Mouse (Mus musculus): ENCODE data around the gene Tacc2. TPM values are rescaled to one million over a fixed set of nuclear protein-coding genes. Genes with fewer than 3 reads are reported as not detected.

Tacc2 gene
- polyA plus RNA-seq, 1 experiment from 2014 or later, result 39.2 TPM

DNA sequence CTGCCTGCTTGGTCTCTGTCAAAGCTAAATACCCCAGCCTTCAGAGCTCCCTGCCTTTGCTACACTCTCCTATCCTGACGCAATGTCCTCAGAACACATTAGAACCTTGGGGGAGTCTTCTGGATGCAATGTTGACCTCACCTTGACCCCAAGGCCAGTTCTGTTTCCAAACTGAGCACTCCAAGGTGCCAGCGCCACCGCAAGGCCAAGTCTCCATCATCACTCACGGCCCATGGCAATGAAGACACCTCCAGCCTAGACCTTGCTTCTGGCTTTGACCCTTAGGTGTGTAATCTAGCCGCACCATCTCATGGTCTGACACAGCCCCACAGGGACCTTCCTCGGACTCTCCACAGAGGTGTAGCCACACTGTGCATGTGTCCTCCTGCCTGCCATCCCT, 220.3 kb downstream of the Tacc2 start:
- Histone ChIP-seq H3K27ac (no peak overlapping the region), H3K9me3 (replicated peaks) (no peaks in the 10 kb centered on the region), H3K4me1 (peaks cover 27% of the 10 kb centered on the region), H3K4me3 (no peak overlapping the region), H3K27me3 (ENCODE audit: low read depth, poor library complexity, severe bottlenecking) (no peaks in the 10 kb centered on the region), H3K36me3 (no peaks in the 10 kb centered on the region)
- 91% methylated on average over 6 of the region's 6 CpGs for WGBS
- no peak for DNase-seq (ENCODE audit: low spot score)

DNA sequence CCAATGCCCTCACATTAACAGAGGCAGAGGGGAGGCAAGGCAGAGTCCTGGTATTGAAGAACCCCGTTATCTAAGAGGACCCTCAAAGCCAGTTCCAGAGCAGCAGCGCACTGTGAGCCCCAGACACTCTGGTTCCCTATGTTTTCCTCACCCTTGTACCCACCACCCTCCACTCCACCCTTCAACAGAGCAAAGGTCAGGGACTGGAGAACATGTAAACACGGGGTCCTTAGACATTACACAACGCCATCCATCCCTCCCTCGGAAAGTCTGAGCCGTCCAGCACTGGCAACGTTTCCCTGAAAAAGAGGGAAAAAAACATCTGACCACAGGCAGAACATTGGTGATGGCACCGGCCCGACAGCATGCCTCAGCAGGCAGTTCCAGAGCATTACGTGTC, 222.2 kb downstream of the Tacc2 start:
- peaks cover 15% of the 10 kb centered on the region for H3K4me1 ChIP-seq
- H3K27me3 ChIP-seq (ENCODE audit: low read depth, poor library complexity, severe bottlenecking), result no peaks in the 10 kb centered on the region
- no peak overlapping the region for H3K4me3 ChIP-seq
- no peaks in the 10 kb centered on the region for H3K36me3 ChIP-seq
- WGBS, result 92% methylated on average over 10 of the region's 10 CpGs
- H3K27ac ChIP-seq, result no peak overlapping the region
- H3K9me3 ChIP-seq (replicated peaks), result no peaks in the 10 kb centered on the region
- DNase-seq (ENCODE audit: low spot score), result no peak

DNA sequence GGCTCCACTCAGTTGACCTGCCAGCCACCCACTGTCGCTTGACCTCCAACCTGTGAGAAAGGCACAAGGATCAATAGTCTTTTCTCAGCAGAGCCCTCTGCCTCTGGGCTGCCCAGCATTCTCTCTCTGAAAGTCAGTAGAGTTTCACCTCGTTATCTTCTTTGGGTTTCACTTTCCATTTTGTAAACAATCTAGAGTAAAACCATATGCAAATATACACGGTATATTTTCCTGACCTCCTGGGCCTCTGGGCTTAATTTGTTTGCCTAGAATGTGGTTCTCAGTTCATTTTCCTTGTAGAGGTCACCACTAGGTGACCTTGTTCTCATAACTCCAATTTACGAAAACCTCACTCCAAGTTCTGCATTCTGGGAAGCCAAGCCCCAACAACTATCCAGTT, 223.4 kb downstream of the Tacc2 start:
- DNase-seq (ENCODE audit: low spot score), result no peak
- Histone ChIP-seq H3K4me1 (peaks cover 9% of the 10 kb centered on the region), H3K27ac (no peak overlapping the region; the same call in 1 of the 2 replicates), H3K36me3 (no peaks in the 10 kb centered on the region), H3K9me3 (replicated peaks) (no peaks in the 10 kb centered on the region), H3K4me3 (no peak overlapping the region), H3K27me3 (ENCODE audit: low read depth, poor library complexity, severe bottlenecking) (no peaks in the 10 kb centered on the region)
- 56% methylated on average over 4 of the region's 4 CpGs for WGBS

DNA sequence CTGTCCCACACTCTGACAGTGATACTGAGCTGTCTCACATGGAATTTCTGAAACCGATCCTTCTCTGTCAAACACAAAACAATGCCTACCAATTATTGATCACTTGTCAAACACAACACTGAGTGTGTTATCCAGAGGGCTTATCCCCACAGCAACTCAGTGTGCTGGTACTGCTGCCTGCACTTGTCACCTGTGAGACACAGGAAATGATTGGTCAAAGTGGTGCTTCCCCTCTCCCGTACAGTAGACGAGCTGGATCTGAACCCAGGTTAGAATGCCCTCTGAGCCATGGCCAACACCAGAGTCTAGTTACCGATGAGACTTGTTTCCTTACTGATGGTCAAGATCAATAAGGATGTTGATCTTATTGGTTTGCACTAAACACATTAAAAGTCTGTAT, 224.6 kb downstream of the Tacc2 start:
- 89% methylated on average over 4 of the region's 4 CpGs for WGBS
- DNase-seq (ENCODE audit: low spot score), result no peak
- peaks cover 9% of the 10 kb centered on the region for H3K4me1 ChIP-seq

DNA sequence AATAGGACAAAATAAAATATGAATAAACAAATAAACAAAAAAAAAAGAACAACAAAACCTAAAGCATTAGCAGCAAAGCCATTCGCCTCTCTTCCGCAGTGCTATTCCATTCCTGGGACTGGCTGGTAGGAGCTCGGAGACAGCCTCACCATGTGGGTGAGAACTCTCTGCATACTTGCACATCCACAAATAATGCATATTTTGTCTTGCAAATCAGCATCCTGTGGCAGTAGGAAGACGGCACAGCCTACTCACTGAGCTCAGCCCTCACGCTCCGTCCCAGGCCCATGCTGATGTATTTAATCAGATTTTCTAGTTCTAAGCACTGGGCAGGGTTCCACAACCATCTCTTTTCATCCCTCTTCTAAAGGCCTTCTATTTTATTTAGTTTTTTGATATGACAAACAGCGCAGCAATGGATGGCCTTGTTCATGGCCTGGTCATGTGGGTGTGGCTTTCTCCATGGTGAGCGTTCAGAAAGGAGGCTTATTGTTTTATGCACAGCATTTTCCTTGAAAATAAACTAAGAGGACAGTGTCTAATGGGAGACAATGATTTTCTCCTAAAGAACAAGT, 226.1 kb downstream of the Tacc2 start:
- WGBS, result 96% methylated on average over 8 of the region's 8 CpGs
- Histone ChIP-seq H3K36me3 (no peaks in the 10 kb centered on the region), H3K4me1 (peaks cover 9% of the 10 kb centered on the region), H3K9me3 (replicated peaks) (no peaks in the 10 kb centered on the region), H3K27ac (no peak overlapping the region), H3K4me3 (no peak overlapping the region), H3K27me3 (ENCODE audit: low read depth, poor library complexity, severe bottlenecking) (no peaks in the 10 kb centered on the region)
- no peak for DNase-seq (ENCODE audit: low spot score)

More for the DNA sequence above, 224.6 kb downstream of the Tacc2 start:
- Histone ChIP-seq H3K36me3 (no peaks in the 10 kb centered on the region), H3K27ac (no peak overlapping the region), H3K4me3 (no peak overlapping the region), H3K27me3 (ENCODE audit: low read depth, poor library complexity, severe bottlenecking) (no peaks in the 10 kb centered on the region), H3K9me3 (replicated peaks) (no peaks in the 10 kb centered on the region)

DNA sequence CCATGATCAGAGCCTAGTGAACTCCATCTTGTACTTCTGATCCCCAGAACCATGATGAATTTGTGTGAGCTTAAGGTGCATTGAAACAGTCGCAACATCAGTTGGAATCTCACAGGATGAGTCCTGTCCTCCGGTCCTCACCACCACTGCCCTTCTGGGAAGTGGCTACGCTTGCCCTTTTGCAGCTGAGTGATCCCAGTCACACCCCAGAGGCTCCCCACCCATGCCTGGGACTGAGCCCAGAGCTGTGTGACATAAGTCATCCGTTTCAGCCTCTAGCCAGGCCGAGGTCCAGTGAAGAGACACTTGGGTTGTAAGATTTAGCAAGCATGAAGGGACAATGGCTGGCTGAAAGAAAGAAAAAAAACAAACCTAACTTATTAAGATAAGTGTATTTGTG, 227.8 kb downstream of the Tacc2 start:
- WGBS, result 83% methylated on average over 5 of the region's 5 CpGs
- peaks cover 9% of the 10 kb centered on the region for H3K4me1 ChIP-seq
- H3K9me3 ChIP-seq (replicated peaks), result no peaks in the 10 kb centered on the region
- no peak overlapping the region for H3K27ac ChIP-seq
- H3K36me3 ChIP-seq, result no peaks in the 10 kb centered on the region
- DNase-seq (ENCODE audit: low spot score), result no peak
- H3K4me3 ChIP-seq, result no peak overlapping the region
- H3K27me3 ChIP-seq (ENCODE audit: low read depth, poor library complexity, severe bottlenecking), result no peaks in the 10 kb centered on the region

DNA sequence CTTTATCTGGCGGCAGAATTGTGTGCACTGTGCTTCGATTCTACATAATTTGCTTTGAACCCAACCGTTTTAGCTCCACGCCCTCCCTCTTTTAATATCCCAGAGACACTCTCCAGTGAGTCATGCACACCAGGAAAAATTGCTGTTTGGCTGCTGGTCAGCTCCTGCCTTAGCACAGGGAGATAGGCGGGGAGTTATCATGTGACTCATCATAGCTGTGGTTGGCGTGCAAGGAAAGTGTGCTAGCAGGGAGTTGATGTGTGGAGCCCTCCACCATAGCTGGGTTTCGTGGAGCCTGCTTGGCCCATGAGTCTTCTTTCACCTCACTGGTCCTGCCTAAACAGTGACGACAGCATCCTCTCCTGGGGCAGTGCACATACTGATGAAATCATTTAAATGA, 230.5 kb downstream of the Tacc2 start:
- no peaks in the 10 kb centered on the region for H3K4me1 ChIP-seq
- H3K27me3 ChIP-seq (ENCODE audit: low read depth, poor library complexity, severe bottlenecking), result no peaks in the 10 kb centered on the region
- no peak overlapping the region for H3K4me3 ChIP-seq
- H3K27ac ChIP-seq, result no peak overlapping the region
- no peaks in the 10 kb centered on the region for H3K9me3 ChIP-seq (replicated peaks)
- no peak for DNase-seq (ENCODE audit: low spot score)
- 87% methylated on average over 8 of the region's 8 CpGs for WGBS
- H3K36me3 ChIP-seq, result no peaks in the 10 kb centered on the region

DNA sequence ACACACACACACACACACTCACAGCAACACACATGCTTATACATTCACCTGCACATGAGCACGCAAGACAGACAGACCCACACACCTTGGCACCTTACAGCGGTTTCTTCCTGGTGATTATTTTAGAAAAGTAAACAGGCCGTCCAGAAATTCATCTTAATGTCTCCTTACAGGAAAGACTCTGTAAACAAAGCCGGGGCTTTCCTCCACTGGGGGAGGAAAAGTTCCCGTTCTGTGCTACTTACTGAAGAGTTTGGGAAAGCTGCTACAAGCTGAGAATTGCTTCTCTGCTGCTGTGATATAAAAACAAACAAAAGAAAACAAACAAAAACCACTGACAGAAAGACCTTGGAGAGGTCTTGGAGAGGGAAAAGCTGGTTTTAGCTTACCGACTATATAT, 231.5 kb downstream of the Tacc2 start:
- no peaks in the 10 kb centered on the region for H3K36me3 ChIP-seq
- no peaks in the 10 kb centered on the region for H3K4me1 ChIP-seq
- H3K4me3 ChIP-seq, result no peak overlapping the region
- WGBS, result 75% methylated on average over 6 of the region's 6 CpGs
- H3K27ac ChIP-seq, result no peak overlapping the region
- no peaks in the 10 kb centered on the region for H3K27me3 ChIP-seq (ENCODE audit: low read depth, poor library complexity, severe bottlenecking)
- H3K9me3 ChIP-seq (replicated peaks), result no peaks in the 10 kb centered on the region
- no peak for DNase-seq (ENCODE audit: low spot score)

DNA sequence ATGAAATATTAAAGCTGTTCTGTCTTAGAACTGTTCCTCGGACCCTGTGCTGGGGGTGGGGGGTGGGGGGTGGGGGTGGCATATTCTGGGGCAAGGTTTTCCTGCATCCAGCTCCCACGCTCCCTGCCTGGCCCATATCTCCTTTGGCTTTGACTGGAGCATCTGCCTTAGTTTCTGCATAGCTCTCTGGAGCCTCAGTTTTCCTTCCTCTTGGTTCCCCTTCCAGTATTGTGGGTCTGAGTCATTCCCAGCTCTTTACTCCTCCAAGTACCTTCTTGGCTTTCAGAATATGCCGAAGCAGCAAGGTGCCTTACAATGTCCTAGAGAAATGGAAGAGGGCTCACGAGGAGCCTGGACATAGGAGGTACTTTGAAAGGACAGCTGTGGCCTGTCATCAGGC, 233.0 kb downstream of the Tacc2 start:
- H3K27ac ChIP-seq, result no peak overlapping the region
- no peak overlapping the region for H3K4me3 ChIP-seq
- H3K27me3 ChIP-seq (ENCODE audit: low read depth, poor library complexity, severe bottlenecking), result no peaks in the 10 kb centered on the region
- DNase-seq (ENCODE audit: low spot score), result no peak
- no peaks in the 10 kb centered on the region for H3K9me3 ChIP-seq (replicated peaks)
- no peaks in the 10 kb centered on the region for H3K36me3 ChIP-seq
- no peaks in the 10 kb centered on the region for H3K4me1 ChIP-seq
- 91% methylated on average over 4 of the region's 4 CpGs for WGBS

DNA sequence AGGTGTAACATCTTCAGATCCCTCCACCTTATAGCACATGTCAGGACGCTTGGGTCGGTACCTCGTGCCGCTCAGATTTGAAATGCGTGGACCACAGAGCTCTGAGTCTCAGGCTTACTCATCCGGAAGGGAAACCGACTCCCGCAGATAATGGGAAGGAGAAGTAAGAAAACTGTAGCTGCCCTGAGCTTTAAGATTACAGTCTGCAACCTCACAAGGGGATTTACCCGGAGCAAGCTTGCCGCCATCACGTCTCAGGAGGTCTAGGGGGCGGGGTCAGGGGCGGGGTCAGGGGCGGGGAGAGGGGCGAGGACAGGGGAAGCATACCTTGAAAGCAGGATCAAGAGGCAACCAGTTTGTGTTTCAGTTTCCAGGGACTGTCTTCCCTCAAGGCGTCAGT, 235.2 kb downstream of the Tacc2 start:
- 47% methylated on average over 16 of the region's 16 CpGs for WGBS
- H3K4me3 ChIP-seq, result peak overlapping the region; percentile 29
- H3K27ac ChIP-seq, result no peak overlapping the region
- no peaks in the 10 kb centered on the region for H3K4me1 ChIP-seq
- H3K27me3 ChIP-seq (ENCODE audit: low read depth, poor library complexity, severe bottlenecking), result no peaks in the 10 kb centered on the region
- no peaks in the 10 kb centered on the region for H3K9me3 ChIP-seq (replicated peaks)
- DNase-seq (ENCODE audit: low spot score), result peak; percentile 40
- H3K36me3 ChIP-seq, result no peaks in the 10 kb centered on the region

Other genes starting within 250 kb of the Tacc2 start
- 37.9 and 42.6 TPM in 2 replicates for gene Ate1, start 57.1 kb upstream of the Tacc2 start, polyA plus RNA-seq (2016; fragmentation: Nextera tagmentation; extraction: Ambion mirVana)
- 199 TPM in 2 replicates for gene Nsmce4a, start 4.3 kb upstream of the Tacc2 start, polyA plus RNA-seq (2016; fragmentation: Nextera tagmentation; extraction: Ambion mirVana)
- gene Btbd16, start 196.6 kb downstream of the Tacc2 start, polyA plus RNA-seq (2016; fragmentation: Nextera tagmentation; extraction: Ambion mirVana), result not detected in 2 replicates